Mouse (Mus musculus): ENCODE measurements around the gene Arhgef28.

DNA sequence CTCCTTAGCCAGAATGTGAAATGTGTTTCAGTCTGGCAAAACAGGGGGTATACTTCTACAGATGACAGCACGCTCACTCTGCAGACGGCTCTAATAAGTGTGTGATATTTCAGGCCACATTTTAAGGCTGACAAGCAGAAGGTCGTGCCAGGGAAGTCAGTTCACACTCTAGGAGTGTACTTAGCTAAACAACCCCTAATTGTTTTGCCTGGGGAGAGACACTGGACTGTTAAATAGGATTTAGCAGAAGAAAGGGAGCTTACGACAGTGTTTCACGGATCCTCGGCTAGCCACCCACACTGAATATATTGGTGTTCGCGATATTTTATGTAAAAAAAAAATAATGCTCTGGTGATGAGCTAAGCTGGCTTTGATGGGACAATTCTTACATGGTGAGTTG is 286.6 kb downstream of the Arhgef28 start:
- no peak for TF ChIP-seq CTCF (IDR thresholded peaks at IDR 0.05; ENCODE audit: extremely low read depth, insufficient read depth, low read length)
- no peak for TF ChIP-seq POLR2A (IDR thresholded peaks at IDR 0.05; ENCODE audit: extremely low read depth, insufficient read depth, low read length)
